Mouse (Mus musculus) liver, adult 2 months (tissue): Measurements from ENCODE around the gene Stk26. TPM values are rescaled to one million over a fixed set of nuclear protein-coding genes. Genes with fewer than 3 reads are reported as not detected.

Experiments
- DNase-seq: peaks from one replicate; pipeline ENCODE4 v3.0.0-alpha.2; 2011; ENCODE audit warnings: low read depth, low spot score; ENCODE audit errors: extremely low read depth
- H3K27ac ChIP-seq: fragments of 200-500 bp; replicated peaks from 2 replicates; pipeline ENCODE4 v1.5.1; 2012; ENCODE audit warnings: low read depth, mild to moderate bottlenecking, control low read depth, inconsistent platforms, low read length; ENCODE audit not compliant: insufficient read depth
- H3K27me3 ChIP-seq: fragments of 200-500 bp; 2 replicates; pipeline ENCODE4 v1.6.1; 2012; ENCODE audit warnings: mild to moderate bottlenecking, moderate library complexity, low read length, inconsistent platforms; ENCODE audit not compliant: control insufficient read depth, insufficient read depth
- H3K36me3 ChIP-seq: fragments of 200-500 bp; 2 replicates; pipeline ENCODE4 v1.6.1; 2012; ENCODE audit warnings: low read length, inconsistent platforms; ENCODE audit not compliant: control insufficient read depth, insufficient read depth
- H3K4me1 ChIP-seq: fragments of 200-500 bp; 2 replicates; pipeline ENCODE4 v1.6.1; 2011; ENCODE audit warnings: low read length; ENCODE audit not compliant: control insufficient read depth, insufficient read depth
- H3K4me3 ChIP-seq: fragments of 200-500 bp; 2 replicates; pipeline ENCODE4 v1.5.1; 2011; ENCODE audit warnings: low read depth, mild to moderate bottlenecking, control low read depth, low read length, moderate library complexity; ENCODE audit not compliant: insufficient read depth
- H3K79me2 ChIP-seq: fragments of 200-500 bp; 2 replicates; pipeline ENCODE4 v1.6.1; 2012; ENCODE audit warnings: inconsistent platforms, mild to moderate bottlenecking, low read length, moderate library complexity; ENCODE audit not compliant: control insufficient read depth, insufficient read depth
- H3K9ac ChIP-seq: fragments of 200-500 bp; 2 replicates; pipeline ENCODE4 v1.6.1; 2012; ENCODE audit warnings: low read depth, mild to moderate bottlenecking, control low read depth, inconsistent platforms, low read length
- CTCF ChIP-seq: fragments of 200-500 bp; IDR thresholded peaks from 2 replicates; pipeline ENCODE4 v1.5.1; 2011; ENCODE audit warnings: low read depth, low read length, control low read depth
- POLR2A ChIP-seq: fragments of 200-500 bp; IDR thresholded peaks from 2 replicates; pipeline ENCODE4 v1.6.1; 2011; ENCODE audit warnings: low read length, control low read depth; ENCODE audit not compliant: insufficient read depth; ENCODE audit errors: extremely low read depth
- WGBS: fragments of 180-500 bp; shearing (Covaris S2); methylation state at CpG from one replicate; pipeline ENCODE4 v1.1.7; 2018; 5-methylcytosine and 5-hydroxymethylcytosine counted together
- polyA plus RNA-seq: library from polyadenylated mRNA; depleted of rRNA; stranded (reverse); fragments of >200 nt; gene quantifications from 2 replicates; pipeline ENCODE4 v1.2.3, GENCODE M21; 2012; rRNA removed
- total RNA-seq: library from RNA; depleted of rRNA; stranded (reverse); fragments of >200 nt; gene quantifications from 2 replicates; pipeline ENCODE4 v1.2.3, GENCODE M21; 2014; rRNA removed

The Stk26 gene
- 0.28 and 0.34 TPM in 2 replicates for total RNA-seq
- 0.11 and 0.15 TPM in 2 replicates for polyA plus RNA-seq

DNA sequence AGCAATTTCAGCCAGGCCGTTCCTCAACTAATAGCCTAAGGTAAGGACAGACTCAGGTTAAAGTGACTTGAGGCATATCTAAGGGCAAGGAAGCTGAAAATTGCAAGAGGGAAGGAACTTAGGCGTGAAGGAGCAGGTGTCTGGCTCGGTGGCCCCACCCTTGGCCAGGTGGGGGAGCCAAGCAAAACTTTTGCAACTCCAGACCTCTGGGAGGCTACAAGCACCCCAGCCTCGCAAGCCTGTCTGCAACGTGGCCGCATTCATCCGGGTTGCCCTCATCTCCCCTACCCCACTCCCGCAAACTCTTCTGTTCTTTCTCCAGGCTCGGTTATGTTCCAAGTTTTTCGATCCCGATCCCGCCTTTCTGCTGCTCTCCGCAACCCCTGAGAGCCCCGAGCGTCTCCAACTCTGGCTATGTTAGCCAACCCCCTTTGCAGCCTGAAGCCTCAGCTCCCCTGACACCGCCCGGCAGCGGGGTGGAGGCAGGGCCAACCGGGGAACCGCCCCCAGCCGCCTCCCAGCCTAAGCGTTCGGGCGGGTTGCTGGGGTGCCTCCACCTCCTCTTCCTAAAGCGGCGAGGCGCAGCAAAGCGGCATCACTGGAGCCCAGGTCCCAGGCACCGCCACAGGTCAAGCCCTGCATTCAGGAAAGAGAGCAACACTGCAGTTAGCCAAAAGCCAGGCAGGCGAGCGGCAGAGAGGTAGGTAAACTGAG, at the start of gene Stk26:
Gene Stk26 (plus strand): TSS at position 201 of the 714 bp plus-strand sequence.
- peak; percentile 1 for DNase-seq
- no peak within 1 kb of the TSS for H3K27ac ChIP-seq

DNA sequence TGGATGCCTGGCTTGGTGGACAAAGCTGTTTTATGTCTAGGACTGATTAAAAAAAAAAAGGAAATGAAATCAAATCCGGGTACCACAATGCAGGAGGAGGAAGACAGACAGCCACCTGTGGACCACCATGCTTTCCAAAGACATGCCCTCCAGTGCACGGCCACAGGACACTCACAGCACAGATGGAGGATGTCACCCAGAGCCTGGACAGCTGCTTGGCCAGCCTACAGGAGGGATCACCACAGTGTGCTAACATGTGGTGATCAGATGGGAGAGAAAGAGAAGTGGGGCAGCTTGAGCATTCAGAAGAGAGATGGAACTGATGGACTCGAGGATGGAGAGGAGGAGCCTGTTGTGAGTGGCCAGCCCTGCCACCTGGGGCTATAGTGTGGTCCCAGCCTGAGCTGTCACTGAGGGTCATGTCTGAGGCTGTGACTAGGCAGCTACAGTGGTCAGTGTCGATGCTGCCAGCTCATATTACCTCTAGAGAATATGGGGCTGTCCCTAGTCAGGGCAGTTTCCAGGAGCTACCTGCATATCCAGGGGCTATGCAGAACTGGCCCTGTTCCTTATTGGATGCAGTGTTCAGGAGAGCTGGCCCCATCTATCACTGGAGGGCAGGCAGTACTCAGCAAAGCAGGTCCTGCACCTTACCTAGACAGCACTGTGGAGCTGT, 47.7 kb upstream of the Stk26 start:
- no peaks in the 10 kb centered on the region for H3K79me2 ChIP-seq
- WGBS: 69% methylated on average over 4 of the region's 4 CpGs

More for the DNA sequence above, at the start of gene Stk26:
- Histone ChIP-seq H3K9ac (peak within 1 kb of the TSS; percentile 1; the same call in 1 of the 2 replicates), H3K79me2 (no peaks in the 10 kb centered on the region), H3K4me1 (peaks cover 4% of the 10 kb centered on the region), H3K27me3 (no peaks in the 10 kb centered on the region), H3K4me3 (peak within 1 kb of the TSS; percentile 54), H3K36me3 (no peaks in the 10 kb centered on the region)
- WGBS: 2% methylated on average over 27 of the region's 31 CpGs
- TF ChIP-seq CTCF: no peak
- TF ChIP-seq POLR2A: no peak

DNA sequence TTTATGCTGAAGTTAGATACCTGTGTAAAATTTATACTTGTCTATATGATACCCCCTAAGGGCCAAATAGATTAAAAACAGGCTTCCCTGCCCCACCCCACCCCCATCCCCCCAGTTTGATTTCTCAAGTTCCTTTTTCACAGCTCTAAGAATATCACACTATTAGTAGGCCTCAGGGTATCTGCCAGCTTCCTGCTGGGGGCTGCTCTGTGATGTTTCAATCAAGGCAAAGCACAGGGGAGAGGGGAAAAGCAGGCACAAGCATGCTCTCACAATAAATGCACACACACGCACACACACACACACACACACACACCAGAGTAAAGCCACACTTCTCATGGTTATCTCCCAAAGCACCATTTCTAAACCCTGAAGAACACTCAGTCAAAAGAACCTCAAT, 43.0 kb upstream of the Stk26 start:
- Histone ChIP-seq H3K27ac (no peak overlapping the region), H3K9ac (no peak overlapping the region), H3K4me3 (no peak overlapping the region), H3K36me3 (no peaks in the 10 kb centered on the region), H3K79me2 (no peaks in the 10 kb centered on the region), H3K4me1 (no peaks in the 10 kb centered on the region), H3K27me3 (no peaks in the 10 kb centered on the region)
- 85% methylated on average over 1 of the region's 1 CpGs for WGBS
- TF ChIP-seq CTCF: no peak
- TF ChIP-seq POLR2A: no peak
- DNase-seq: no peak

More for the DNA sequence above, 47.7 kb upstream of the Stk26 start:
- Histone ChIP-seq H3K27me3 (no peaks in the 10 kb centered on the region), H3K36me3 (no peaks in the 10 kb centered on the region), H3K4me3 (no peak overlapping the region), H3K4me1 (no peaks in the 10 kb centered on the region), H3K27ac (no peak overlapping the region), H3K9ac (no peak overlapping the region)
- TF ChIP-seq CTCF (no peak), POLR2A (no peak)
- DNase-seq: no peak

DNA sequence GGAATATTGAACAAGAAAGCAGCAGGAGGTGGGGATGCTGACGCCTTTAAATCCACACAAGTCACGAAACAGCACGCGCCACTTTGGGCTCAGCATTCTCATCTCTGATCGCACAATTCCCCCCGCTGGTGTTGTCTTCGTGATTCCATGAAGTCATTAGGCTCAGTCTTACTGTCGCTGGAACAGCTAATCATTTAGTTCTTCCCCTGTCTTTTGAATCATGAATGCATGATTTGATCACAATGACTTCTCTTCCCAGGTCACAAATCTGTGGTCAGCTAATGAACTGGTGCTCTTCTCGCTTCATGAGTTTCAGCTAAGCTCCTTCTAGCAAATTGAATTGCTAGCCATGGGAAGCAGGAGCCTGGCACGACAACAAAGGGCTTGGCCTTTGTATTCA, 42.3 kb upstream of the Stk26 start:
- Histone ChIP-seq H3K9ac (no peak overlapping the region), H3K27me3 (no peaks in the 10 kb centered on the region), H3K36me3 (no peaks in the 10 kb centered on the region), H3K4me3 (no peak overlapping the region), H3K27ac (no peak overlapping the region), H3K79me2 (no peaks in the 10 kb centered on the region), H3K4me1 (no peaks in the 10 kb centered on the region)
- TF ChIP-seq POLR2A (no peak), CTCF (no peak)
- no peak for DNase-seq
- WGBS: 93% methylated on average over 10 of the region's 10 CpGs

DNA sequence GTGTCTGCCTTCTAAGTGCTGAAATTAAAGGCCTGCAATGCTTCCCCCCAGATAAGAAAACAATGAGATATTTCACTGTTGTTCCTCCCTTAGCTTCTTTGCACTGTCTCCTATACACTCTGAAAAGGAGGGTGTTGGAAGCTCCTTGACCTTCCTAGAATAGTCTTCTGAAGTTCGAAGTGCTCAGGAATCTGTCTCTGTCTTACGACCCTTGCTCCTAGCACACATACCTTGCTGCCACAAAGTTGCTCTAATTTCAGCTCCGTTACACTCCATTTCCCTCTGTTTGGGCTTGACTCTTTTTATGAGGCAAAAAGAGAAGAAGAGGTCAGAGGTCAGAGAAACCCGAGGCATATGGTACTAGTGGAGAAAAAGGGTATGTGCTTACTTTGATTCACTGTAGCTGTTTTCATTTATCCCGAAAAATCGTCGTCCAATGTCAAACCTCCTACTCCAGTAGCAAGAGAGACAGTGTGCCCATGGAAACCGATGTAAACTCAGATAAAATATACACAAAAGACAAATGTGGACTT, 41.1 kb upstream of the Stk26 start:
- no peaks in the 10 kb centered on the region for H3K79me2 ChIP-seq
- TF ChIP-seq POLR2A (no peak), CTCF (no peak)
- WGBS: 71% methylated on average over 8 of the region's 8 CpGs
- H3K27me3 ChIP-seq: no peaks in the 10 kb centered on the region
- H3K9ac ChIP-seq: no peak overlapping the region
- H3K36me3 ChIP-seq: no peaks in the 10 kb centered on the region
- H3K27ac ChIP-seq: no peak overlapping the region
- no peak for DNase-seq
- H3K4me1 ChIP-seq: no peaks in the 10 kb centered on the region
- H3K4me3 ChIP-seq: no peak overlapping the region
